Mouse (Mus musculus) limb, embryonic 11.5 days (tissue): ENCODE measurements at regions not wholly inside any gene's neighbourhood (a gene's known extent, or its start where the extent isn't known, plus 50 kb on each side); places are given as distances from the start of the nearest gene placed in this dataset.
A peak's percentile ranks its signal among the peaks of the same experiment; 100 is the strongest.

Experiments used
- ATAC-seq: fragments of 200-750 bp; cut with Nextera tagmentation; 2 replicates; pipeline ENCODE4 v1.8.0; 2017; ENCODE audit warnings: low read depth; ENCODE audit not compliant: insufficient number of reproducible peaks, low FRiP score, low TSS enrichment
- DNase-seq: peaks from one replicate; pipeline ENCODE4 v3.0.0-alpha.2; 2015; ENCODE audit warnings: low spot score
- H3K27ac ChIP-seq: fragments of 300-500 bp; sonication (generic); replicated peaks from 2 replicates; pipeline ENCODE4 v1.5.1; 2014; ENCODE audit warnings: low read depth, mild to moderate bottlenecking, low read length
- H3K27me3 ChIP-seq: fragments of 300-500 bp; sonication (generic); 2 replicates; pipeline ENCODE4 v1.6.1; 2014; ENCODE audit warnings: mild to moderate bottlenecking, low read length, mixed read lengths; ENCODE audit not compliant: control insufficient read depth, insufficient read depth
- H3K36me3 ChIP-seq: fragments of 300-500 bp; sonication (generic); 2 replicates; pipeline ENCODE4 v1.6.1; 2014; ENCODE audit warnings: mild to moderate bottlenecking, low read length, moderate library complexity, mixed read lengths; ENCODE audit not compliant: control insufficient read depth, insufficient read depth
- H3K4me1 ChIP-seq: fragments of 300-500 bp; sonication (generic); 2 replicates; pipeline ENCODE4 v1.6.1; 2014; ENCODE audit warnings: low read length, mixed read lengths; ENCODE audit not compliant: control insufficient read depth, insufficient read depth
- H3K4me2 ChIP-seq: fragments of 300-500 bp; sonication (generic); 2 replicates; pipeline ENCODE4 v1.6.1; 2014; ENCODE audit warnings: low read depth, mild to moderate bottlenecking, moderate library complexity; ENCODE audit not compliant: severe bottlenecking
- H3K4me3 ChIP-seq: fragments of 300-500 bp; sonication (generic); 2 replicates; pipeline ENCODE4 v1.5.1; 2014; ENCODE audit warnings: low read depth, low read length
- H3K9ac ChIP-seq: fragments of 300-500 bp; sonication (generic); 2 replicates; pipeline ENCODE4 v1.6.1; 2014; ENCODE audit warnings: mild to moderate bottlenecking, low read length
- H3K9me3 ChIP-seq: fragments of 300-500 bp; sonication (generic); 2 replicates; pipeline ENCODE4 v1.6.1; 2016; ENCODE audit warnings: low read length; ENCODE audit not compliant: control insufficient read depth
- WGBS: fragments of 180-500 bp; shearing (Covaris S2); extraction: QIAGEN DNeasy Blood & Tissue Kit; methylation state at CpG from one replicate; pipeline ENCODE4 v1.1.7; 2014; 5-methylcytosine and 5-hydroxymethylcytosine counted together

DNA sequence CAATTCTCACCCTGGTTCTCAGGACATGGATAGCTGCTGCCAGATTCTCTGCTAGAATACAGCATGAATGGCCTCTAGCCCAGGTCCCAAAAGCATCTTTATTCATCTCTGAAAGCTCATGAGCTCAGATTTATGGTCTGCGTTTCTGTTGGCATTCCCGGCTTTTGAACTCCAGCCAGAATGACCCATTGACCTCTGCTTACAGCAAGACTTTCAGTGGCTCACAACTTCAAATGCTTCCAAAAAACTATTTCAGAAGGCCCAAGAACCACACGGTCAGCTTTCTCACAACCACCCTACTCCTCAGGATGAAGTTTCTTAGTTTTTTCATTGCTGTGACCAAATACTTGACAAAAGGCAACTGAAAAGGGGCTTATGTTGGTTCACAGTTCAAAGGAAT, 729.9 kb upstream of the Car8 start:
- ATAC-seq (no peak), DNase-seq (no peak)
- H3K4me3 ChIP-seq: no peak overlapping the region
- no peaks in the 10 kb centered on the region for H3K9me3 ChIP-seq
- H3K9ac ChIP-seq: no peak overlapping the region
- 8% methylated on average over 3 of the region's 3 CpGs for WGBS
- no peak overlapping the region for H3K4me2 ChIP-seq
- H3K36me3 ChIP-seq: no peaks in the 10 kb centered on the region
- H3K27me3 ChIP-seq: no peaks in the 10 kb centered on the region
- H3K27ac ChIP-seq: no peak overlapping the region
- H3K4me1 ChIP-seq: peaks cover 5% of the 10 kb centered on the region

DNA sequence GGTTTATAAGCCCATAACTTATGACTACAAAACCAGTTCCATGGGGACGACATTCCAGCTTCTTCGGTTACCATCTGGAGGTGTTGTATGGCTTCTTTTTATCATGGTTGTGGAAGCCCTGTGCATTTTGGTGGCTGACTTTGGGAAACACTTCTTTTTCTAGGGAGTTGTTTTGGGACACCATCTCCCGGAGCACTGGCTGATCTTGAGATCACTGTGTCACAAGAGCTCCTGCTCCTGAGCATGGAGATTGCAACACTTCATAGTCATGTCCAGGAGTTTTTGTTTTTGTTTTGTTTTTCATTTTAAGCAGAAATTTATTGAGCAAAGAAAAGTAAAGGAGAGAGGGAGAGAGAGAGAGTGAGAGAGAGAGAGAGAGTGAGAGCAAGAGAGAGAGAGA, 729.1 kb upstream of the Car8 start:
- Histone ChIP-seq H3K27me3 (no peaks in the 10 kb centered on the region), H3K36me3 (no peaks in the 10 kb centered on the region), H3K9ac (no peak overlapping the region), H3K4me2 (no peak overlapping the region), H3K4me1 (peaks cover 5% of the 10 kb centered on the region), H3K27ac (no peak overlapping the region), H3K9me3 (no peaks in the 10 kb centered on the region), H3K4me3 (no peak overlapping the region)
- 59% methylated on average over 3 of the region's 3 CpGs for WGBS
- ATAC-seq (no peak), DNase-seq (no peak)

DNA sequence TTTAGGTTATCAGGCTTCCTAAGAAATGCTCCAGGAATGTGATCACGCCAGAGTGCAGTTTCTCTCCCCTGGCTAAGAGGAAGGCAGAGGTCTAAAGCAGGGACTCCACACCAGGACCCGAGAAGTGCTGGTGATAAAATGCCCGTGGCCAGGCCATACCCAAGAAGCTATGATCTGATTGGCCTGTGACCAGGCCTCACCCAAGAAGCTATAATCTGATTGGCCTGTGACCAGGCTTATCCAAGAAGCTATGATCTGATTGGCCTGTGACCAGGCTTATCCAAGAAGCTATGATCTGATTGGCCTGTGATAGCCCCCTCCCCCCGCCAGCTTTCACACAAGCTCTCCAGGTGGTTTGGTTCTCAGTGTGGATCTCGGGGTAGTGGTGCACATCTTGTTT, 726.7 kb upstream of the Car8 start:
- no peaks in the 10 kb centered on the region for H3K36me3 ChIP-seq
- H3K9me3 ChIP-seq: no peaks in the 10 kb centered on the region
- no peak overlapping the region for H3K9ac ChIP-seq
- DNase-seq (no peak), ATAC-seq (no peak)
- no peak overlapping the region for H3K4me2 ChIP-seq
- no peaks in the 10 kb centered on the region for H3K27me3 ChIP-seq
- no peak overlapping the region for H3K4me3 ChIP-seq
- H3K4me1 ChIP-seq: peaks cover 5% of the 10 kb centered on the region
- 91% methylated on average over 5 of the region's 5 CpGs for WGBS
- no peak overlapping the region for H3K27ac ChIP-seq

DNA sequence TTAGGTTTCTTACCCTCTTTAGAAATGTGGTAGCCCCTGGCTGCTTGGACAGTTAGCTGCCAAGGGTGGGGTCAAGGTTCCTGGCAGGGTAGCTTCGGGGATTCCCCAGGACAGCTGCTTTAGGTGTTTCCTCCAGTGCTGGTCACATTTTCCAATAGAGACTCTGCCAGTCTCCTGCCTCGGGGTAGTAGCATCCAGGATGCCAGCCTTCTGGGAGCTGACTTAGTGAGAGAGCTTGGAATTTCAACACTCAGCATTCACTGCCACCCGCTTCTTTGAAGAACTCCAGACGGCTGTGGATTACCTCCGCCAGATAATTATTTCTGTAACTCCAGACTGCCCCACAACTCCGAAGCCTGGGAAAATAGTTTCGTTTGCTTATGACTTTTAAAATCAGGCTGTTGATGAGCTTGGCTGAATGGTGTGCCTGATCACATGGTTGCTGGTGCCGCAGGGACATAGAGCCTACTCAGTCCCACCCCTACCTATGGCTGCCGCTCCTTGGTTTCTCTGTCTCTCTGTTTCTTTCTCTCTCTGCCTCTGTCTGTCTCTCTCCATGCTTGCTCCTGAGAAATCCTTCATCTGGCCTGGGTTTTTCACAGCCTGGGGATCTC, 724.2 kb upstream of the Car8 start:
- Histone ChIP-seq H3K4me3 (no peak overlapping the region), H3K27me3 (no peaks in the 10 kb centered on the region), H3K27ac (no peak overlapping the region), H3K4me1 (peaks cover 4% of the 10 kb centered on the region), H3K36me3 (no peaks in the 10 kb centered on the region), H3K9me3 (no peaks in the 10 kb centered on the region), H3K9ac (no peak overlapping the region), H3K4me2 (no peak overlapping the region)
- WGBS: 49% methylated on average over 9 of the region's 9 CpGs
- ATAC-seq: no peak
- no peak for DNase-seq

DNA sequence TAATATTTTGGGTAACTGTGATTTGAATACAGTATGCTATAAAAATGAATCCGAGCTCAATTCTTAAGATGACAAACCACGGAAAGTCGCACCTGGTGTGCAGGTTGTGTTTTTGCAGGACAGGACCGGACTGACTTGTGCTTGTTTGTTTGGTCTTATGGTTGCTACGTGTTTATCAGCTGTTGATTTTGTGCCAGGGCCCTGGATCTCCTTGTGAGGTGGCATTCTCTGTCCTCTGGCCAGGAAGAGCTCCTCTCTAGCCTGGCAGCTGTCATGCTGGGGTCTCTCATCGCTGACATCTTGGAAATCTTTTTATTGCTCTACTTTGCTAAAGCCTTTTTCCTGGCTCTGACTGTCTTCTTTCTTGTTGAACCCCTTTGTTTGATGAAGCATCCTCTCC, 723.0 kb upstream of the Car8 start:
- Histone ChIP-seq H3K4me3 (no peak overlapping the region), H3K36me3 (no peaks in the 10 kb centered on the region), H3K9ac (no peak overlapping the region), H3K4me1 (peaks cover 9% of the 10 kb centered on the region), H3K27ac (no peak overlapping the region), H3K4me2 (no peak overlapping the region), H3K9me3 (no peaks in the 10 kb centered on the region), H3K27me3 (no peaks in the 10 kb centered on the region)
- DNase-seq (no peak), ATAC-seq (no peak)
- 91% methylated on average over 6 of the region's 6 CpGs for WGBS

DNA sequence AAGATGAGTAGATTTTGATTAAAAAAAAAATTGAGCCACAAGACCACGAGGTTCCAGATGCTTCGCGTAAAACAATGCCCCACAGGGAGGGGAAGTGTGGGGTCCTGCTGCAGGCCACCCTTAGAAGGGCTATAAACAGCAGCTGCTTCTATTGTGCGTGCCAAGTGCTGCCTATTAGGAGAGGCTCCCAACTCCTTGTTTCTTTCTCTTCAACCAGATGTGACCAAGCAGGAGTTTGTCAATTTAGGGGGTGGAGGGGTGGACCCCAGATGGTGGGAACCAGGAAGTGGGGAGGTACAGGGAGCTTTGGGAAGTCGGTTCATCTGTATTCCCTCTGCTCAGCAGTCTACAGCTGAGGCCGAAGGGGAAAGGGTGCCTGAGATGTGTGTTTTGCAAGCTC, 718.9 kb upstream of the Car8 start:
- peaks cover 18% of the 10 kb centered on the region for H3K4me1 ChIP-seq
- no peak overlapping the region; the same call in 1 of the 2 replicates for H3K27ac ChIP-seq
- no peaks in the 10 kb centered on the region for H3K9me3 ChIP-seq
- no peak overlapping the region; the same call in 1 of the 2 replicates for H3K9ac ChIP-seq
- H3K4me2 ChIP-seq: no peak overlapping the region
- H3K36me3 ChIP-seq: no peaks in the 10 kb centered on the region
- no peak overlapping the region for H3K4me3 ChIP-seq
- 9% methylated on average over 6 of the region's 6 CpGs for WGBS
- no peaks in the 10 kb centered on the region for H3K27me3 ChIP-seq
- DNase-seq (peak; percentile 58), ATAC-seq (peak; percentile 70; the same call in 1 of the 2 replicates)

DNA sequence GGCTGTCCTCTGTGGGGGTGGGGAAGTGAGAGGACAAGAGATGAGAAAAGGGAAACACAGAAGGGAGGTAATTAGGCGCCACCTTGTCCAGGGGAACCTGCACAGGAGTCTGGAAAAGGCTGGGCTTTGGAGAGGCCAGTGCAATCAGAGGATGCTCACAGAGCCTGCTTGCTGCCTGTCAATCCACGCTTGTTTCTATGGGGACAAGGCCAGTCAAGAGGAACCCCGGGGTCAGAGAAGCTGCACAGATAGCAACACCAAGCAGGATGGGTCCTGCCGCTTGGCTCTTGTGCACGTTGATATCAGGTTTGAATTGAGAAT, 718.1 kb upstream of the Car8 start:
- ATAC-seq: no peak
- WGBS: 72% methylated on average over 5 of the region's 5 CpGs

DNA sequence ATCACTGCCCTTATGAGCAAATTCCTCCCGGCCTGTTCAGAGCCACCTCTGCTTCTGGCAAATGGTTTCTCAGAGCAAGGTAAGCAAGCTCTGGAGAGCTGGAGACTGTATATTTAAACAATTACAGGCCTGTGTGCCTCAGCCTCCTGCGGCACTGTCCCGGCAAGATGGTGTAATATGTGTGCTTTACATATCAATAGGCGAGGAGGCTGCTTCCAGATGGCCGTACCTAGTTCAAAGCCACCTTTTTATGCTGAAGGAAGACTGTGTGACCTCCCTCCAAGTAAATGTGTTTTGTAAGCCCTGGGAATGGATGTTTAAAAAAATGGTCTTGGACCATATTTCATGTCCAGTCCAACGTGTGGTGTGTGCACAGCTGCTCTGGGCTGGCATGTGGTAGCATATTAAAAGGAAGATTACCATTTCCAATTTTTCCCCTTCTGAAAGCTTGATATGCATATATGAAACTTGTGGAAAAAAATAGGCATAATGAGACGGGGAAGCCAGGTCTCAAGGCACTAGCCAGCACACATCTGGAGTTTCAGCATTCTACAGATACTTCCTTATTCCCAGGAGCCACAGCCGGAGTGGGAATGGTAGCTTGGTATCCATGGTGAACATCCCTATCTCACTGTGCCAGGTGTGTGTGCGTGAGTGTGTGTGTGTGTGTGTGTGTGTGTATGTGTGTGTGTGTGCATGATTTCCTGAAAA, 717.6 kb upstream of the Car8 start:
- H3K27ac ChIP-seq: no peak overlapping the region
- DNase-seq (no peak), ATAC-seq (no peak)
- no peak overlapping the region for H3K9ac ChIP-seq
- no peaks in the 10 kb centered on the region for H3K27me3 ChIP-seq
- no peaks in the 10 kb centered on the region for H3K9me3 ChIP-seq
- H3K36me3 ChIP-seq: no peaks in the 10 kb centered on the region
- H3K4me1 ChIP-seq: peaks cover 18% of the 10 kb centered on the region
- H3K4me3 ChIP-seq: no peak overlapping the region
- H3K4me2 ChIP-seq: no peak overlapping the region
- 49% methylated on average over 9 of the region's 9 CpGs for WGBS

More for the DNA sequence above, 718.1 kb upstream of the Car8 start:
- H3K4me2 ChIP-seq: no peak overlapping the region
- H3K9ac ChIP-seq: no peak overlapping the region
- H3K9me3 ChIP-seq: no peaks in the 10 kb centered on the region
- no peaks in the 10 kb centered on the region for H3K27me3 ChIP-seq
- no peaks in the 10 kb centered on the region for H3K36me3 ChIP-seq
- no peak overlapping the region for H3K4me3 ChIP-seq
- peaks cover 18% of the 10 kb centered on the region for H3K4me1 ChIP-seq
- no peak overlapping the region for H3K27ac ChIP-seq
- no peak for DNase-seq

DNA sequence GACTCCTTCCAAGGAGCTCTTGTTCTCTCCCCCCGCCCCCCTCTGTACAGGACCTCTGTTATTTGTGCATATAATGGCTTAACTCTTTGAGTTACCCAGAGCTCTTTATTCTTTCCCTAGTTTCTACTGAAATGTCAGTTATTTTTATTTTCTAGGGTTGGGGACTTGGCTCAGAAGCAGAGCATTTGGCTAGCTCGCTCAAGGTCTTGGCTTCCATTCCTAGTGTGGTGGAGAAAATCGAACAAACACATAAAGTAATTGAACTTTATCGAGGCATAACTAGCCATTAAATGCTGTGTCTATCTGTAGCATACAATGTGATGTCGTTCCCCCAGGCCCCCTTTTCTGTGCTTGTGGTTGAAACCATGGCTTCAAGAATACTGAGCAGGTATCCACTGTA, 716.5 kb upstream of the Car8 start:
- no peaks in the 10 kb centered on the region for H3K27me3 ChIP-seq
- no peak for ATAC-seq
- no peak overlapping the region for H3K27ac ChIP-seq
- H3K4me3 ChIP-seq: no peak overlapping the region
- H3K9ac ChIP-seq: no peak overlapping the region
- no peak for DNase-seq
- H3K4me2 ChIP-seq: no peak overlapping the region
- no peaks in the 10 kb centered on the region for H3K36me3 ChIP-seq
- H3K9me3 ChIP-seq: no peaks in the 10 kb centered on the region
- H3K4me1 ChIP-seq: peaks cover 18% of the 10 kb centered on the region
- WGBS: 90% methylated on average over 5 of the region's 5 CpGs
